Mouse (Mus musculus): ENCODE data around the gene Calhm4. TPM values are rescaled to one million over a fixed set of nuclear protein-coding genes. Genes with fewer than 3 reads are reported as not detected.

The Calhm4 gene
- not detected in 2 replicates for total RNA-seq (2014; rRNA removed)
- 0.04 TPM in 1 of 2 replicates, not detected in the other for polyA plus RNA-seq (2015; fragmentation: Nextera tagmentation; extraction: Ambion mirVana)

- Histone ChIP-seq H3K4me3 (ENCODE audit: low read depth, low read length) (no peak within 1 kb of the TSS), H3K9ac (no peak within 1 kb of the TSS), H3K4me2 (ENCODE audit: low read depth) (no peak within 1 kb of the TSS), H3K9me3 (ENCODE audit: low read length) (no peaks in the 10 kb centered on the region), H3K36me3 (ENCODE audit: insufficient read depth) (no peaks in the 10 kb centered on the region), H3K4me1 (ENCODE audit: insufficient read depth) (no peaks in the 10 kb centered on the region), H3K27ac (ENCODE audit: low read depth, low read length) (no peak within 1 kb of the TSS), H3K27me3 (ENCODE audit: insufficient read depth, low read length) (no peaks in the 10 kb centered on the region)
- TF ChIP-seq CTCF (IDR thresholded peaks at IDR 0.05; ENCODE audit: low read depth): no peak
- 83% methylated on average over 5 of the region's 5 CpGs for WGBS
- DNase-seq (no peak), ATAC-seq (no peak)
Measured at GRCm38 (mm10) chr10:34044210-34044609, at the start of gene Calhm4. Gene Calhm4 (minus strand): TSS chr10:34044310.

GRCm38 (mm10) chr10:34091888-34092287 lies 47.8 kb upstream of the Calhm4 start:
- TF ChIP-seq CTCF (IDR thresholded peaks at IDR 0.05; ENCODE audit: low read depth): no peak
- DNase-seq (peak; percentile 45), ATAC-seq (peak; percentile 65)
- H3K4me1 ChIP-seq (ENCODE audit: insufficient read depth): no peaks in the 10 kb centered on the region
- H3K9me3 ChIP-seq (ENCODE audit: low read length): no peaks in the 10 kb centered on the region
- no peak overlapping the region for H3K9ac ChIP-seq
- no peak overlapping the region for H3K27ac ChIP-seq (ENCODE audit: low read depth, low read length)
- H3K36me3 ChIP-seq (ENCODE audit: insufficient read depth): no peaks in the 10 kb centered on the region
- WGBS: 65% methylated on average over 5 of the region's 5 CpGs
- H3K4me2 ChIP-seq (ENCODE audit: low read depth): no peak overlapping the region
- no peaks in the 10 kb centered on the region for H3K27me3 ChIP-seq (ENCODE audit: insufficient read depth, low read length)
- no peak overlapping the region for H3K4me3 ChIP-seq (ENCODE audit: low read depth, low read length)

DNA sequence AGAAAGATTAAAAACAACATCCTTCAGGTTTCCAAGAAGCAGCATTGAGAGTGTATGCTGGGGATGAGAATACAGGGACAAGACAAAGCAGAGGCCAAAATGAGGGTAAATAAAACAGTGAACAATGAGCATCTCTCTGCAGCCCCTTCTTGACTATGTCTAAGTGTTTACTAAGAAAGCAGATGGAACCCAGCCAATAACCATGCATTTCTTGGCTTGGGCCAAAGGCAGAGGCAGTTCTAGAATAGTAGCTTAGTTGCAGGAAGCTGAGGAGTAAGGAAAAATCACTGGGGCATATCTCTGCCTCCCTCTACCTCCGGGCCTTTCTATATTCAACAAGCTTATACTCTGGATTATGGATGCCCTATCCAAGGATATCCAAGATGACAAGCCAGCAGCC lies 46.4 kb upstream of the Calhm4 start:
- TF ChIP-seq CTCF (IDR thresholded peaks at IDR 0.05; ENCODE audit: low read depth): no peak
- 87% methylated on average over 1 of the region's 1 CpGs for WGBS
- Histone ChIP-seq H3K36me3 (ENCODE audit: insufficient read depth) (no peaks in the 10 kb centered on the region), H3K9ac (no peak overlapping the region), H3K27ac (ENCODE audit: low read depth, low read length) (no peak overlapping the region), H3K4me1 (ENCODE audit: insufficient read depth) (no peaks in the 10 kb centered on the region), H3K4me3 (ENCODE audit: low read depth, low read length) (no peak overlapping the region), H3K9me3 (ENCODE audit: low read length) (no peaks in the 10 kb centered on the region), H3K4me2 (ENCODE audit: low read depth) (no peak overlapping the region), H3K27me3 (ENCODE audit: insufficient read depth, low read length) (no peaks in the 10 kb centered on the region)
- DNase-seq (no peak), ATAC-seq (no peak)

DNA sequence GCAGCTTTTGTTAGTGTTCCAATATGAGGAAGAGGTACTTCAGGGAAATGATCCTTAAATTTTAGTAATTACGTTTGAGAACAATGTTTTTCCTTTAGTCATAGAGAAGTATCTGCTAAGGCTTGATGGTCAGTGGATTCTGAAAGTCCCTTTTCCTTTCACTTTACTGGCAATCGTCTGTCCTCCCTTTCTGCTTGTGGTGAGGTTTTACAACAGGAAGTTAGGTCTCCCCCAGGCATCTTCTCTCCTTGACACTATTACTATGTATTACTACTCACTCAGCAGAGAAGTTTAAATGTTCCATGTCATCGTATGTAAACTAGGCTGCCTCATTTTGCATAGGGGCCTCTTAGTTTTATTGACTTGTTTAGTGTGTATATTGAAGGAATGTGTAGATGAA lies 45.4 kb upstream of the Calhm4 start:
- H3K9ac ChIP-seq: no peak overlapping the region
- TF ChIP-seq CTCF (IDR thresholded peaks at IDR 0.05; ENCODE audit: low read depth): no peak
- H3K27me3 ChIP-seq (ENCODE audit: insufficient read depth, low read length): no peaks in the 10 kb centered on the region
- H3K4me1 ChIP-seq (ENCODE audit: insufficient read depth): no peaks in the 10 kb centered on the region
- 85% methylated on average over 3 of the region's 3 CpGs for whole genome bisulfite sequencing
- no peak overlapping the region for H3K27ac ChIP-seq (ENCODE audit: low read depth, low read length)
- no peaks in the 10 kb centered on the region for H3K9me3 ChIP-seq (ENCODE audit: low read length)
- no peaks in the 10 kb centered on the region for H3K36me3 ChIP-seq (ENCODE audit: insufficient read depth)
- ATAC-seq (no peak), DNase-seq (no peak)
- H3K4me3 ChIP-seq (ENCODE audit: low read depth, low read length): no peak overlapping the region
- H3K4me2 ChIP-seq (ENCODE audit: low read depth): no peak overlapping the region

GRCm38 (mm10) chr10:34088515-34088914 lies 44.4 kb upstream of the Calhm4 start:
- Histone ChIP-seq H3K36me3 (ENCODE audit: insufficient read depth) (no peaks in the 10 kb centered on the region), H3K27me3 (ENCODE audit: insufficient read depth, low read length) (no peaks in the 10 kb centered on the region), H3K4me1 (ENCODE audit: insufficient read depth) (no peaks in the 10 kb centered on the region), H3K4me3 (ENCODE audit: low read depth, low read length) (no peak overlapping the region), H3K4me2 (ENCODE audit: low read depth) (no peak overlapping the region), H3K27ac (ENCODE audit: low read depth, low read length) (no peak overlapping the region), H3K9ac (no peak overlapping the region), H3K9me3 (ENCODE audit: low read length) (no peaks in the 10 kb centered on the region)
- no peak for ATAC-seq
- no peak for TF ChIP-seq CTCF (IDR thresholded peaks at IDR 0.05; ENCODE audit: low read depth)
- DNase-seq: no peak
- WGBS: 77% methylated on average over 2 of the region's 2 CpGs

DNA sequence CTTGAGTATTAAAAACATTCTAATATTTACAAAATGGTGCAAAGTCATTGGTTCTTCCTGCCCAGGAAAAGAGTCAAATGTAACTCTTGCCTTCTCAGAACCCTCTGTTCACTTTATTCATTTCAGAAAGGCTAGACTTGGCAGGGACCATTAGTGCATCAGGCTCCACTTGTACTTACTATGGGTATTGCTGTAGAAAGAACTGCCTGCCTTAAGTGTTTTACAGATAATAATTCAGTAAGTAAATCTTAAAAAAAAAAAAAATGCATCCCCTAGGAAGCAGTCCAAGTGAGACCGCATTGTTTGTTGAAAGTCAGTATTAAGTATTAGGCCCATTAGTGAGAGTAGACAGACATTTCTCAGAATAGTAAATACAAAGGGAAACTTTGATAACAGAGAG lies 42.4 kb upstream of the Calhm4 start:
- Histone ChIP-seq H3K36me3 (ENCODE audit: insufficient read depth) (no peaks in the 10 kb centered on the region), H3K27me3 (ENCODE audit: insufficient read depth, low read length) (no peaks in the 10 kb centered on the region), H3K4me2 (ENCODE audit: low read depth) (no peak overlapping the region), H3K9ac (no peak overlapping the region), H3K4me3 (ENCODE audit: low read depth, low read length) (no peak overlapping the region), H3K9me3 (ENCODE audit: low read length) (no peaks in the 10 kb centered on the region), H3K4me1 (ENCODE audit: insufficient read depth) (no peaks in the 10 kb centered on the region), H3K27ac (ENCODE audit: low read depth, low read length) (no peak overlapping the region)
- TF ChIP-seq CTCF (IDR thresholded peaks at IDR 0.05; ENCODE audit: low read depth): no peak
- WGBS: 87% methylated on average over 1 of the region's 1 CpGs
- ATAC-seq (no peak), DNase-seq (no peak)

GRCm38 (mm10) chr10:34074522-34075200 lies 30.6 kb upstream of the Calhm4 start:
- no peaks in the 10 kb centered on the region for H3K4me1 ChIP-seq (ENCODE audit: insufficient read depth)
- no peak overlapping the region for H3K4me2 ChIP-seq (ENCODE audit: low read depth)
- no peaks in the 10 kb centered on the region for H3K9me3 ChIP-seq (ENCODE audit: low read length)
- H3K9ac ChIP-seq: no peak overlapping the region
- WGBS: 92% methylated on average over 5 of the region's 5 CpGs
- DNase-seq (no peak), ATAC-seq (no peak)
- no peak overlapping the region for H3K27ac ChIP-seq (ENCODE audit: low read depth, low read length)
- H3K27me3 ChIP-seq (ENCODE audit: insufficient read depth, low read length): no peaks in the 10 kb centered on the region
- no peak for TF ChIP-seq CTCF (IDR thresholded peaks at IDR 0.05; ENCODE audit: low read depth)
- no peak overlapping the region for H3K4me3 ChIP-seq (ENCODE audit: low read depth, low read length)
- H3K36me3 ChIP-seq (ENCODE audit: insufficient read depth): no peaks in the 10 kb centered on the region
